Mouse (Mus musculus) mesoderm, embryonic 11.5 days (tissue): ENCODE results near the gene Col23a1.

Experiments
- DNase-seq: peaks from one replicate; pipeline ENCODE4 v3.0.0-alpha.2; 2012; ENCODE audit warnings: low read depth, low spot score

Gene Col23a1

GRCm38 (mm10) chr11:51482251-51482650 lies 192.5 kb downstream of the Col23a1 start:
- no peak for DNase-seq

GRCm38 (mm10) chr11:51485051-51485521 lies 195.4 kb downstream of the Col23a1 start:
- peak; percentile 77 for DNase-seq

- no peak for DNase-seq
These were observed 196.2 kb downstream of the Col23a1 start for GRCm38 (mm10) chr11:51485775-51486464.

- DNase-seq: no peak
These were observed 199.1 kb downstream of the Col23a1 start for GRCm38 (mm10) chr11:51488813-51489212.

- DNase-seq: no peak
These were observed 203.7 kb downstream of the Col23a1 start for GRCm38 (mm10) chr11:51493421-51493820.

- DNase-seq: no peak
These were observed 204.5 kb downstream of the Col23a1 start for GRCm38 (mm10) chr11:51494178-51494577.

DNA sequence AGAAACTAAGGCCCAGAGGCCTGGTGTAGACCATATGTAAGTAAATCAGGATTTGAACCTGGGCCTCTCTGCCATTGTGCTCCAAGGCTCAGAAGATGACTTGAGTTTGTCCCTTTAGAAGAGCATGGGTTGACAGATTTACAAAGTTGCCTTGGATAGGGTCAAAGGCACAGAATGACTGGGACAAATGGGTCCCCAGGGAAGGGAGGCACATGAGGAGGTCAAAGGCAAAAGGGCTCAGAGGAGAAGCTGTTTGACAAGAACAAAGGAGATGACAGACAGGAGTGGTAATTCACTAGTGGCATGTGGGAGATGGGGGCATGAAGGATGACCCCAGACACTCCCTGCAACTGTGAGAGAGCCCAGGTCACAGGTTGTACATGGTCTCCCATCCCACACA lies 210.1 kb downstream of the Col23a1 start:
- peak; percentile 66 for DNase-seq

DNA sequence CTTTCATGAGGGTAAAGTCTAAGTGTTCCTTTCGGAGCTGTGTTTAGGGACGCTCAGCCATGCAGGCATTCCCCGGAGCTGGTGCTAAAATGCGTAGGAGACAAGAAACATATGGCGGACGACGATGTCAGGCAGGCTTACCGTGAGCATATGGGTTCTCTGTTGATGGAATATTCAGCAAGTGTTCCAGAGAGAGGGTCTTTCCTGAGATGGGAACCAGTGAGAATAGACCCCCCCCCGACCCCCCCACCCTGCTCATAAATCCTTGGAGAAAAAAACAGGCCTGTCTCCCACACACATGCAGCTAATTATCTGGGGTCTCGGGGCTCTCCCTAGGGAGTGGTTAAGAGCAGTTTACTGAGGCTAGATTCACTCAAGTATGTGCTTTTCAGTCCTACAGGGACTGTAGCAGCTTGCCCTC lies 212.7 kb downstream of the Col23a1 start:
- peak; percentile 76 for DNase-seq

DNA sequence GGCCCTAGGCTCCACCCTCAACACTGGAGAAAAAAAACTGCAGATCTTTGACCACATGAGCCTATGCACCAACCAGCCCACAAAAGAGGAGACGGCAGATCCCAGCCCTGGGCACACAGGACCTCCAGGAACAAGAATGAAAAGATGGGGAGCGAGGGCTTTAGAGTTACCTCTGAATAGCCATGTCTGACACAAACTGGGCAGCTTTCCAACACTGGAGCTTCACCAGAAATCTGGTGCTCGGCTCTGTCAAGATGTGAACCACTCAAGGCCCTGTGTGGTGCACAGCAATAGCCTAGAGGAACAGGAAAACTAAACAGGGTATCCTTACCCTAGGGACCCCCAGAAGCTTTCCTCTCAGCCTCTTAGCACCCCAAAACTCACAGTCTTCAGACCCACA lies 215.2 kb downstream of the Col23a1 start:
- DNase-seq: no peak

DNA sequence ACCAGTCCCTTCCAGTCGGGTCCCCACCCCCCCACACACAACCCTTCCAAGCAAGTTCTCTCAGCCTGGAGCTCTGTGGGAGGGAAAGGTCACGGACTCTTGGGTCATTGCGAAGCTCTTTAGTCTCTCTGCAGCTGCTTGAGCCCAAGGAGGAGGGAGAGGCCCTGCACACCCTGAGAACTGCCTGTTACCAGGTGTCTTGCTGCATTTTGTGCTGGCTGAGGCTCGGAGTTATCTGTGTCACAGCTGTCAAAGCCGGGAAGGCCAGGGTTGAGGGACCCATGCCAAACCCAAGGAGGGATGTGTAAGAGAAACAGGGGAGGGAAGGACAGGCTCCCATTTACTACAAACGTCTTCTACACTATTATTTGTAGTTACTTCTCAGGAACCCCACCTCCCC lies 218.3 kb downstream of the Col23a1 start:
- DNase-seq: peak; percentile 51

GRCm38 (mm10) chr11:51509211-51509610 lies 219.5 kb downstream of the Col23a1 start:
- no peak for DNase-seq

- DNase-seq: no peak
These were observed 223.3 kb downstream of the Col23a1 start for GRCm38 (mm10) chr11:51513019-51513418.

DNA sequence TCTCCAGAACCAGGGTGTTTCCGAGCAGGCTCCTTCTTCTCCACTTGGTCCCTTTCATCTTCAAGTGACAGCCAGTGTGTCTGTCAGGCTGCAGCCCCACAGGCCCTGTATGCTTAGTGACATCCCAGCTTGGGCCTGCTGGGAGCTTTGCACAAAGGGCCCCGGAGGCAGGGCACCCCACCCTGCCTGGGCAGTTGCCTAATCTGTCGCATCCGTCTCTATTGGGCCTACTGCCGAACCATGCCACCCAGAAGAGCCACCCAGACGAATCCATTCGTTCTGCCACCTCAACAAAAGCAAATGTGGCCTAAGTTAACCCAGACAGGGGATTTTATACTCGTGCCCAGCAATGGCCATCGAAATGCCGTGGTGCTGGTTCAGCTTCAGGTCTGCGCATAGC lies 225.6 kb downstream of the Col23a1 start:
- DNase-seq: no peak

DNA sequence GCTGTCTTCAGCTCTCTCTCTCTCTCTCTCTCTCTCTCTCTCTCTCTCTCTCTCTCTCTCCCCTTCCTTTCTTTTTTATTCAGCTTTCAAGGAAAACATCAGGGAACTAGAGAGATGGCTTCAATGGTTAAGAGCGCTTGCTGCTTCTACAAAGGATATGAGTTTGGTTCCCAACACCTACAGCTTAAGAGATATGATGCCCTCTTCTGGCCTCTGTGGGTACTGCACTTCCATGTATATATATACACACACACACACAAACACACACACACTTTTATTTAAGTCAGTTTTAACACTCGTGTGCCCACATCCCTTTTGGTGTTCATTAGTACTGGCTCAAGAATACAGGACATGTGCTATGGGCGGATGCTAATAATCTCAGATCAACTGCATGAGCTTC lies 228.4 kb downstream of the Col23a1 start:
- no peak for DNase-seq

GRCm38 (mm10) chr11:51518585-51518984 lies 228.9 kb downstream of the Col23a1 start:
- DNase-seq: no peak

GRCm38 (mm10) chr11:51521440-51521839 lies 231.7 kb downstream of the Col23a1 start:
- DNase-seq: no peak

GRCm38 (mm10) chr11:51523215-51523614 lies 233.5 kb downstream of the Col23a1 start:
- DNase-seq: no peak

GRCm38 (mm10) chr11:51523625-51524024 lies 233.9 kb downstream of the Col23a1 start:
- no peak for DNase-seq

DNA sequence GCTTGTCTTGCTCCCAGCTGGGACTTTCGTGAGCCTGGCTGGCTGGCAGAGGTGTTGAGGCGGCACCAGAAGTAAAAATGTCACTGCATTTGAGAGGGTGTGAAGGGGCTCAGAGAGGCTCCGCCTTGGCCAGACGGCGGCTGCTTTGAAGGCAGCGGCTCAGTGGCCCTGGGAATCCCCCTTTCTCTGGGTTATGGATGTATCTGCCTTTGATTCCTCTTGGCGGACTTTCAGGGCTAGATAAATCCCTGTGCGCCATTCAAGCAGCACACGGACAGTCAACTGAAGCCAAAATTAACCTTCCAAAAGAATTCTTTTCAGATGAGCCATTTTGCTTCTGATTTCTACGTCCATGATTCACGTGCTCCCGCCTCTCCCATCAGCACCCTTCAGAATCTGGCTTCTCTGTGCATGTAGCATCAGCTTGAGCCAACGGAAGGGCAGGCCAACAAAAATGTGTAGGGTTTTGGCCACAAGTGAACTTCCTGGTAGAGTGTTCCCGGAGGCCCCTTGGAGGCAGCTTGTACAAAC lies 237.0 kb downstream of the Col23a1 start:
- no peak for DNase-seq

- DNase-seq: peak; percentile 53
These were observed 243.4 kb downstream of the Col23a1 start for GRCm38 (mm10) chr11:51533128-51533533.

DNA sequence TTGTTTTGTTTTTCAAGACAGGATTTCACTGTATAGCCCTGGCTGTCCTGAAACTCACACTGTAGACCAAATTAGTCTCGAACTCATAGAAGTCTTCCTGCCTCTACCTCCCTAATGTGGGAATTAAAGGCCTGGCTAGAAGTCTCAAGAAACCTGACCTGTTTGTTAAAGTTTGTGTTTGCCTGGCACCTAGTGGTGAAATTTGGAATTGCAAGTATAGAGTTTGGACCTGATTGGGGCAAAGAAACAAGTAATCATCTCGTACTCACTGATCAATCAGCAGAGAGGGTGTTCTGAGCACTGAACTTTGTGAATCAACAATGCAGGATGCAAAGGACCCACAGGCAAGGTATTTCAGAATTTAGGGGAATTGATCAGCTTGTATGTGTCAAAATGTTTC lies 244.6 kb downstream of the Col23a1 start:
- DNase-seq: peak; percentile 78

- DNase-seq: no peak
These were observed 248.7 kb downstream of the Col23a1 start for GRCm38 (mm10) chr11:51538388-51538787.
